Mouse (Mus musculus) cerebellum, adult 2 months (tissue): ENCODE data around the gene Stx8.

Source experiments
- CTCF ChIP-seq: fragments of 200-500 bp; IDR thresholded peaks from 2 replicates; pipeline ENCODE4 v1.5.1; 2011; ENCODE audit warnings: low read depth, mild to moderate bottlenecking, control low read depth, low read length, moderate library complexity, borderline replicate concordance; ENCODE audit not compliant: insufficient read depth
- POLR2A ChIP-seq: fragments of 200-500 bp; IDR thresholded peaks from 2 replicates; pipeline ENCODE4 v1.6.1; 2011; ENCODE audit warnings: low read length, control low read depth, borderline replicate concordance; ENCODE audit not compliant: insufficient read depth

- TF ChIP-seq CTCF (no peak), POLR2A (no peak)
Observed at GRCm38 (mm10) chr11:68051305-68051704, 85.3 kb downstream of the Stx8 start.
